Mouse (Mus musculus): ENCODE measurements around the gene Isl2. TPM values are rescaled to one million over a fixed set of nuclear protein-coding genes. Genes with fewer than 3 reads are reported as not detected.

Isl2 gene
- total and polyA plus RNA-seq, 3 experiments: 0.47 to 0.56 (median 0.55) TPM

- Histone ChIP-seq H3K27me3 (replicated peaks) (no peaks in the 10 kb centered on the region), H3K36me3 (replicated peaks in 1 of 2; ENCODE audit: control insufficient read depth in 1 of 2, insufficient read depth in 1 of 2, low read length in 1 of 2) (peaks cover 0 to 8% of the 10 kb centered on the region in 2 experiments), H3K4me3 (replicated peaks in 1 of 3; ENCODE audit: low read depth in 2 of 3, low read length in 2 of 3, poor library complexity in 1 of 3) (no peak overlapping the region), H3K4me1 (ENCODE audit: control insufficient read depth in 1 of 2, insufficient read depth in 2 of 2) (no peaks in the 10 kb centered on the region; a peak in 1 of 4 replicates), H3K4me2 (ENCODE audit: insufficient read depth, low read depth, poor library complexity, severe bottlenecking) (no peak overlapping the region), H3K9me3 (replicated peaks; ENCODE audit: low read length) (peaks cover 14% of the 10 kb centered on the region), H3K9ac (ENCODE audit: insufficient read depth, low read depth) (no peak overlapping the region), H3K79me2 (replicated peaks; ENCODE audit: control insufficient read depth, extremely low read depth, insufficient read depth, poor library complexity, severe bottlenecking) (no peaks in the 10 kb centered on the region), H3K27ac (ENCODE audit: insufficient read depth, low read depth) (no peak overlapping the region)
- in situ Hi-C loops (cut with MboI; ENCODE audit: low pct_ligation_motif_present, low pct_unique_long_range_greater_than_20kb, low sequenced_read_pairs): no loop called here
- no peak for DNase-seq (ENCODE audit: extremely low read depth)
- TF ChIP-seq UBTF (IDR thresholded peaks at IDR 0.05; ENCODE audit: low read depth, low read length) (no peak), ELF1 (IDR thresholded peaks at IDR 0.05; ENCODE audit: low read depth, low read length) (no peak), KAT2A (IDR thresholded peaks at IDR 0.05; ENCODE audit: insufficient replicate concordance, low read length) (no peak), CTCF (conservative IDR thresholded peaks at IDR 0.05 in 1 of 2, IDR thresholded peaks at IDR 0.05 in 1 of 2; ENCODE audit: low read depth in 2 of 2, low read length in 2 of 2) (no peak), MYC (IDR thresholded peaks at IDR 0.05; ENCODE audit: low read depth, low read length) (no peak), RCOR1 (conservative IDR thresholded peaks at IDR 0.05; ENCODE audit: low read depth, low read length) (no peak), ZC3H11A (IDR thresholded peaks at IDR 0.05; ENCODE audit: low read depth, low read length) (no peak)
- dilution Hi-C loops (cut with MboI; ENCODE audit: extremely low pct_ligation_motif_present, extremely low pct_unique_long_range_greater_than_20kb, low sequenced_read_pairs): no loop called here
Measured at GRCm38 (mm10) chr9:55539006-55539405, 534 bp downstream of the Isl2 start.

DNA sequence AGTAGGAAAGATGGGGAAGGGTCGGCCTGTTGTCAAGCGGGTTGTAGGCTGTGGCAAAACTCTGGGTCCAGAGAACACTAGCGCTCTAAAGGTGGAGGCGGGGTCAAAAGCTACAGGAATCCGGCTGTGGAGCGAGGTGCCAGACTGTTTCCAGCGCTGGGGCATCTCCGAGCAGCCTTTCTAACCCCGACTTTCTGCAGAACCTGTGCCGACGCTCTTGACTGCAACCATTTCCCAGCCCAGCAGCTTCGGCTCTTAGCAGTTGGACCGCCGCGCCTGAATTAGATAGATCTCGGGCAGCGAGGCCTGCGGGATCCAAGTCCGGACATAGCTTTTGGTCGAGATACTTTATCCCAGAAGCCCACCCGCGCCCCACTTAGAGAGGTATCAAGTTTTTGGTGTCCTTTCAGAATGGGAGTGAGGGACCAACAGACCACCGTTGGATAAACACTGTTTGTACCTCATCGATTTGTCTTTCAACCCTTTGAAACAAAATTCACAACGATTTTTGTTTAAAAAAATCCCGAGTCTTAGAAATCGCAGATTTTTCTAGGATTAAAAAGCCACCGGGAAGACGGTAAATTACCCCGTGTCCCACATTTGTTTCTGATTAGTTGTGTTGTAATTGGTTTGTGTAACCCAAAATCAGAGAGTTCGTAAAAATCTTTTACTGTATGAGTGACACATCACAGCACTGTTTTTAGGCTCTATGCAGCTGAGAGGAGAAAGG lies 1.4 kb downstream of the Isl2 start:
- dilution Hi-C loops (cut with MboI; ENCODE audit: extremely low pct_ligation_motif_present, extremely low pct_unique_long_range_greater_than_20kb, low sequenced_read_pairs) (no loop called here), in situ Hi-C loops (cut with MboI; ENCODE audit: low pct_ligation_motif_present, low pct_unique_long_range_greater_than_20kb, low sequenced_read_pairs) (no loop called here)
- no peak overlapping the region for H3K27ac ChIP-seq (ENCODE audit: insufficient read depth, low read depth)
- H3K4me2 ChIP-seq (ENCODE audit: insufficient read depth, low read depth, poor library complexity, severe bottlenecking): no peak overlapping the region
- no peak overlapping the region for H3K4me3 ChIP-seq (replicated peaks in 1 of 3; ENCODE audit: low read depth in 2 of 3, low read length in 2 of 3, poor library complexity in 1 of 3)
- H3K9ac ChIP-seq (ENCODE audit: insufficient read depth, low read depth): no peak overlapping the region
- H3K27me3 ChIP-seq (replicated peaks): no peaks in the 10 kb centered on the region
- H3K4me1 ChIP-seq (ENCODE audit: control insufficient read depth in 1 of 2, insufficient read depth in 2 of 2): no peaks in the 10 kb centered on the region; a peak in 1 of 4 replicates
- H3K79me2 ChIP-seq (replicated peaks; ENCODE audit: control insufficient read depth, extremely low read depth, insufficient read depth, poor library complexity, severe bottlenecking): no peaks in the 10 kb centered on the region
- peaks cover 0 to 13% of the 10 kb centered on the region in 2 experiments for H3K36me3 ChIP-seq (replicated peaks in 1 of 2; ENCODE audit: control insufficient read depth in 1 of 2, insufficient read depth in 1 of 2, low read length in 1 of 2)
- no peak for TF ChIP-seq TBP (conservative IDR thresholded peaks at IDR 0.05; ENCODE audit: low read depth, low read length)
- no peak for TF ChIP-seq TCF12 (IDR thresholded peaks at IDR 0.05; ENCODE audit: low read depth, low read length)
- no peak for TF ChIP-seq RAD21 (IDR thresholded peaks at IDR 0.05; ENCODE audit: low read depth, low read length)
- TF ChIP-seq NRF1 (IDR thresholded peaks at IDR 0.05; ENCODE audit: low read depth, low read length): no peak
- no peak for TF ChIP-seq MAZ (IDR thresholded peaks at IDR 0.05; ENCODE audit: low read depth, low read length)
- no peak for TF ChIP-seq SIN3A (IDR thresholded peaks at IDR 0.05; ENCODE audit: low read length)
- TF ChIP-seq PAX5 (IDR thresholded peaks at IDR 0.05; ENCODE audit: low read length): no peak
- TF ChIP-seq USF2 (conservative IDR thresholded peaks at IDR 0.05; ENCODE audit: low read depth, low read length): no peak
- no peak for TF ChIP-seq JUN (IDR thresholded peaks at IDR 0.05; ENCODE audit: insufficient read depth, low read depth, low read length)
- no peak for TF ChIP-seq NELFE (IDR thresholded peaks at IDR 0.05; ENCODE audit: low read depth, low read length)
- TF ChIP-seq ZNF384 (IDR thresholded peaks at IDR 0.05; ENCODE audit: low read depth, low read length): no peak
- TF ChIP-seq MXI1 (IDR thresholded peaks at IDR 0.05; ENCODE audit: low read depth, low read length): no peak
- TF ChIP-seq HCFC1 (IDR thresholded peaks at IDR 0.05; ENCODE audit: low read depth, low read length): no peak
- no peak for TF ChIP-seq ZMIZ1 (IDR thresholded peaks at IDR 0.05; ENCODE audit: low read depth, low read length)
- no peak for TF ChIP-seq ETS1 (conservative IDR thresholded peaks at IDR 0.05; ENCODE audit: low read depth, low read length)
- TF ChIP-seq CHD2 (IDR thresholded peaks at IDR 0.05; ENCODE audit: low read length): no peak
- no peak for TF ChIP-seq CTCF (conservative IDR thresholded peaks at IDR 0.05 in 1 of 2, IDR thresholded peaks at IDR 0.05 in 1 of 2; ENCODE audit: low read depth in 2 of 2, low read length in 2 of 2)
- no peak for DNase-seq (ENCODE audit: extremely low read depth)
- H3K9me3 ChIP-seq (replicated peaks; ENCODE audit: low read length): peaks cover 19% of the 10 kb centered on the region

Data from CH12.LX (cell line).